Mouse (Mus musculus): ENCODE results near the gene Zfp536. TPM values are rescaled to one million over a fixed set of nuclear protein-coding genes. Genes with fewer than 3 reads are reported as not detected.

Zfp536 gene
- polyA plus RNA-seq, 1 experiment: 0.13 TPM

- no peak for TF ChIP-seq CTCF (IDR thresholded peaks at IDR 0.05; ENCODE audit: extremely low read depth, insufficient read depth, insufficient read length, insufficient replicate concordance)
- no peak for TF ChIP-seq POLR2A (IDR thresholded peaks at IDR 0.05; ENCODE audit: low read depth, low read length)
These were observed 38.9 kb downstream of the Zfp536 start for GRCm38 (mm10) chr7:37734576-37734975.

GRCm38 (mm10) chr7:37733996-37734395 is 39.4 kb downstream of the Zfp536 start:
- Histone ChIP-seq H3K27me3 (ENCODE audit: control insufficient read depth, insufficient read depth, low read length) (no peaks in the 10 kb centered on the region), H3K4me1 (ENCODE audit: control insufficient read depth, insufficient read depth, insufficient read length) (no peaks in the 10 kb centered on the region), H3K36me3 (ENCODE audit: control insufficient read depth, insufficient read depth, low read length) (no peaks in the 10 kb centered on the region), H3K27ac (ENCODE audit: insufficient read depth, low read length) (no peak overlapping the region), H3K4me3 (ENCODE audit: extremely low read depth, insufficient read depth, insufficient read length) (no peak overlapping the region)
- WGBS: 94% methylated on average over 4 of the region's 4 CpGs
- DNase-seq (ENCODE audit: low read depth in 1 of 2, low spot score in 2 of 2): no peak
- TF ChIP-seq POLR2A (IDR thresholded peaks at IDR 0.05; ENCODE audit: low read depth, low read length) (no peak), CTCF (IDR thresholded peaks at IDR 0.05; ENCODE audit: extremely low read depth, insufficient read depth, insufficient read length, insufficient replicate concordance) (no peak)

More at GRCm38 (mm10) chr7:37734576-37734975, 38.9 kb downstream of the Zfp536 start:
- Histone ChIP-seq H3K4me3 (ENCODE audit: extremely low read depth, insufficient read depth, insufficient read length) (no peak overlapping the region), H3K4me1 (ENCODE audit: control insufficient read depth, insufficient read depth, insufficient read length) (no peaks in the 10 kb centered on the region), H3K27ac (ENCODE audit: insufficient read depth, low read length) (no peak overlapping the region), H3K27me3 (ENCODE audit: control insufficient read depth, insufficient read depth, low read length) (no peaks in the 10 kb centered on the region), H3K36me3 (ENCODE audit: control insufficient read depth, insufficient read depth, low read length) (no peaks in the 10 kb centered on the region)
- WGBS: 88% methylated on average over 6 of the region's 6 CpGs
- no peak for DNase-seq (ENCODE audit: low read depth in 1 of 2, low spot score in 2 of 2)

GRCm38 (mm10) chr7:37732741-37733140 is 40.7 kb downstream of the Zfp536 start:
- Histone ChIP-seq H3K27ac (ENCODE audit: insufficient read depth, low read length) (no peak overlapping the region), H3K4me1 (ENCODE audit: control insufficient read depth, insufficient read depth, insufficient read length) (no peaks in the 10 kb centered on the region), H3K36me3 (ENCODE audit: control insufficient read depth, insufficient read depth, low read length) (no peaks in the 10 kb centered on the region), H3K27me3 (ENCODE audit: control insufficient read depth, insufficient read depth, low read length) (no peaks in the 10 kb centered on the region), H3K4me3 (ENCODE audit: extremely low read depth, insufficient read depth, insufficient read length) (no peak overlapping the region)
- TF ChIP-seq CTCF (IDR thresholded peaks at IDR 0.05; ENCODE audit: extremely low read depth, insufficient read depth, insufficient read length, insufficient replicate concordance) (no peak), POLR2A (IDR thresholded peaks at IDR 0.05; ENCODE audit: low read depth, low read length) (no peak)
- WGBS: 66% methylated on average over 4 of the region's 4 CpGs
- DNase-seq (ENCODE audit: low read depth in 1 of 2, low spot score in 2 of 2): no peak

- WGBS: 68% methylated on average over 8 of the region's 8 CpGs
- Histone ChIP-seq H3K36me3 (ENCODE audit: control insufficient read depth, insufficient read depth, low read length) (no peaks in the 10 kb centered on the region), H3K27ac (ENCODE audit: insufficient read depth, low read length) (no peak overlapping the region), H3K4me1 (ENCODE audit: control insufficient read depth, insufficient read depth, insufficient read length) (no peaks in the 10 kb centered on the region), H3K27me3 (ENCODE audit: control insufficient read depth, insufficient read depth, low read length) (no peaks in the 10 kb centered on the region), H3K4me3 (ENCODE audit: extremely low read depth, insufficient read depth, insufficient read length) (no peak overlapping the region)
- TF ChIP-seq CTCF (IDR thresholded peaks at IDR 0.05; ENCODE audit: extremely low read depth, insufficient read depth, insufficient read length, insufficient replicate concordance) (no peak), POLR2A (IDR thresholded peaks at IDR 0.05; ENCODE audit: low read depth, low read length) (no peak)
- no peak for DNase-seq (ENCODE audit: low read depth in 1 of 2, low spot score in 2 of 2)
These were observed 45.7 kb downstream of the Zfp536 start for GRCm38 (mm10) chr7:37727746-37728145.

- no peaks in the 10 kb centered on the region for H3K4me1 ChIP-seq (ENCODE audit: control insufficient read depth, insufficient read depth, insufficient read length)
- no peaks in the 10 kb centered on the region for H3K36me3 ChIP-seq (ENCODE audit: control insufficient read depth, insufficient read depth, low read length)
- H3K27me3 ChIP-seq (ENCODE audit: control insufficient read depth, insufficient read depth, low read length): no peaks in the 10 kb centered on the region
- TF ChIP-seq POLR2A (IDR thresholded peaks at IDR 0.05; ENCODE audit: low read depth, low read length) (no peak), CTCF (IDR thresholded peaks at IDR 0.05; ENCODE audit: extremely low read depth, insufficient read depth, insufficient read length, insufficient replicate concordance) (no peak)
- no peak for DNase-seq (ENCODE audit: low read depth in 1 of 2, low spot score in 2 of 2)
- H3K4me3 ChIP-seq (ENCODE audit: extremely low read depth, insufficient read depth, insufficient read length): no peak overlapping the region
- 78% methylated on average over 9 of the region's 9 CpGs for WGBS
- H3K27ac ChIP-seq (ENCODE audit: insufficient read depth, low read length): no peak overlapping the region
These were observed 49.2 kb downstream of the Zfp536 start for GRCm38 (mm10) chr7:37724002-37724790.

GRCm38 (mm10) chr7:37723191-37723592 is 50.2 kb downstream of the Zfp536 start:
- Histone ChIP-seq H3K36me3 (ENCODE audit: control insufficient read depth, insufficient read depth, low read length) (no peaks in the 10 kb centered on the region), H3K27me3 (ENCODE audit: control insufficient read depth, insufficient read depth, low read length) (no peaks in the 10 kb centered on the region), H3K27ac (ENCODE audit: insufficient read depth, low read length) (no peak overlapping the region), H3K4me1 (ENCODE audit: control insufficient read depth, insufficient read depth, insufficient read length) (no peaks in the 10 kb centered on the region), H3K4me3 (ENCODE audit: extremely low read depth, insufficient read depth, insufficient read length) (no peak overlapping the region)
- 76% methylated on average over 7 of the region's 7 CpGs for WGBS
- TF ChIP-seq CTCF (IDR thresholded peaks at IDR 0.05; ENCODE audit: extremely low read depth, insufficient read depth, insufficient read length, insufficient replicate concordance) (no peak), POLR2A (IDR thresholded peaks at IDR 0.05; ENCODE audit: low read depth, low read length) (no peak)
- no peak for DNase-seq (ENCODE audit: low read depth in 1 of 2, low spot score in 2 of 2)

GRCm38 (mm10) chr7:37721676-37722075 is 51.8 kb downstream of the Zfp536 start:
- Histone ChIP-seq H3K4me3 (ENCODE audit: extremely low read depth, insufficient read depth, insufficient read length) (no peak overlapping the region), H3K36me3 (ENCODE audit: control insufficient read depth, insufficient read depth, low read length) (no peaks in the 10 kb centered on the region), H3K27me3 (ENCODE audit: control insufficient read depth, insufficient read depth, low read length) (no peaks in the 10 kb centered on the region), H3K4me1 (ENCODE audit: control insufficient read depth, insufficient read depth, insufficient read length) (no peaks in the 10 kb centered on the region), H3K27ac (ENCODE audit: insufficient read depth, low read length) (no peak overlapping the region)
- 77% methylated on average over 4 of the region's 4 CpGs for WGBS
- TF ChIP-seq POLR2A (IDR thresholded peaks at IDR 0.05; ENCODE audit: low read depth, low read length) (no peak), CTCF (IDR thresholded peaks at IDR 0.05; ENCODE audit: extremely low read depth, insufficient read depth, insufficient read length, insufficient replicate concordance) (no peak)
- no peak for DNase-seq (ENCODE audit: low read depth in 1 of 2, low spot score in 2 of 2)
